Mouse (Mus musculus) retina, embryonic 14.5 days (tissue): ENCODE data around the gene Lrp5.

Experiments used
- DNase-seq: peaks from one replicate; pipeline ENCODE4 v3.0.0-alpha.2; 2015; ENCODE audit warnings: low spot score

Lrp5 gene

GRCm38 (mm10) chr19:3551573-3552159, 134.7 kb downstream of the Lrp5 start:
- DNase-seq: no peak

- no peak for DNase-seq
Measured at GRCm38 (mm10) chr19:3550101-3550500, 136.3 kb downstream of the Lrp5 start.

GRCm38 (mm10) chr19:3549263-3549662, 137.1 kb downstream of the Lrp5 start:
- no peak for DNase-seq

- no peak for DNase-seq
Measured at GRCm38 (mm10) chr19:3548311-3548710, 138.1 kb downstream of the Lrp5 start.

- no peak for DNase-seq
Measured at GRCm38 (mm10) chr19:3544995-3545394, 141.4 kb downstream of the Lrp5 start.

- DNase-seq: no peak
Measured at GRCm38 (mm10) chr19:3542591-3542990, 143.8 kb downstream of the Lrp5 start.

- DNase-seq: no peak
Measured at GRCm38 (mm10) chr19:3540997-3541396, 145.4 kb downstream of the Lrp5 start.

- DNase-seq: no peak
Measured at GRCm38 (mm10) chr19:3540254-3540653, 146.1 kb downstream of the Lrp5 start.

- no peak for DNase-seq
Measured at GRCm38 (mm10) chr19:3539456-3539855, 146.9 kb downstream of the Lrp5 start.

GRCm38 (mm10) chr19:3537658-3538057, 148.7 kb downstream of the Lrp5 start:
- no peak for DNase-seq

- no peak for DNase-seq
Measured at GRCm38 (mm10) chr19:3534945-3535344, 151.4 kb downstream of the Lrp5 start.
